Mouse (Mus musculus) CH12.LX (cell line): ENCODE measurements around the gene Arhgef40. TPM values are rescaled to one million over a fixed set of nuclear protein-coding genes. Genes with fewer than 3 reads are reported as not detected.

ENCODE experiments used
- DNase-seq: peaks from one replicate; pipeline ENCODE4 v3.0.0-alpha.2; 2013; ENCODE audit errors: extremely low read depth
- H3K27ac ChIP-seq: 2 replicates; pipeline ENCODE4 v1.5.1; 2012; ENCODE audit warnings: low read depth, mild to moderate bottlenecking, control low read depth, moderate library complexity; ENCODE audit not compliant: insufficient read depth
- H3K27me3 ChIP-seq: replicated peaks from 2 replicates; pipeline ENCODE3; 2012; ENCODE audit warnings: inconsistent platforms
- H3K36me3 ChIP-seq, 2 experiments: replicated peaks in 1 of 2; 2 replicates each; pipeline versions ENCODE3 to v1.6.1; 2012; ENCODE audit warnings: inconsistent platforms in 1 of 2, low read length in 1 of 2, mild to moderate bottlenecking in 1 of 2, mixed read lengths in 1 of 2, moderate library complexity in 1 of 2; ENCODE audit not compliant: control insufficient read depth in 1 of 2, insufficient read depth in 1 of 2
- H3K4me1 ChIP-seq, 2 experiments: 2 replicates each; pipeline ENCODE4 v1.6.1; 2012; ENCODE audit warnings: inconsistent platforms in 1 of 2, moderate library complexity in 1 of 2; ENCODE audit not compliant: insufficient read depth in 2 of 2, control insufficient read depth in 1 of 2
- H3K4me2 ChIP-seq: 2 replicates; pipeline ENCODE4 v1.6.1; 2012; ENCODE audit warnings: low read depth, mild to moderate bottlenecking, control low read depth; ENCODE audit not compliant: poor library complexity, insufficient read depth, severe bottlenecking
- H3K4me3 ChIP-seq, 3 experiments: fragments of 150-350 bp in 1 of 3; sonication (generic) in 1 of 3; replicated peaks in 1 of 3; 2 replicates each; pipeline versions ENCODE3 to v1.5.1; 2011 to 2012; ENCODE audit warnings: low read depth in 2 of 3, low read length in 2 of 3, mild to moderate bottlenecking in 2 of 3, moderate library complexity in 2 of 3, control low read depth in 1 of 3, improper control_type of control experiment in 1 of 3, inconsistent platforms in 1 of 3, mixed read lengths in 1 of 3; ENCODE audit not compliant: poor library complexity in 1 of 3
- H3K79me2 ChIP-seq: replicated peaks from 2 replicates; pipeline ENCODE4 v1.6.1; 2012; ENCODE audit warnings: mild to moderate bottlenecking, moderate library complexity; ENCODE audit not compliant: control insufficient read depth, poor library complexity, insufficient read depth, severe bottlenecking; ENCODE audit errors: extremely low read depth
- H3K9ac ChIP-seq: 2 replicates; pipeline ENCODE4 v1.6.1; 2012; ENCODE audit warnings: low read depth, mild to moderate bottlenecking, control low read depth, moderate library complexity; ENCODE audit not compliant: insufficient read depth
- H3K9me3 ChIP-seq: replicated peaks from 2 replicates; pipeline ENCODE3; 2012; ENCODE audit warnings: low read length, inconsistent platforms, mixed read lengths
- CTCF ChIP-seq, 2 experiments: IDR thresholded peaks in 1 of 2; conservative IDR thresholded peaks in 1 of 2; 2 replicates each; pipeline ENCODE4 v1.5.1; 2011 to 2012; ENCODE audit warnings: low read depth in 2 of 2, low read length in 2 of 2, improper control_type of control experiment in 1 of 2, inconsistent platforms in 1 of 2, mild to moderate bottlenecking in 1 of 2, moderate library complexity in 1 of 2
- ELF1 ChIP-seq: IDR thresholded peaks from 2 replicates; pipeline ENCODE4 v1.6.1; 2014; ENCODE audit warnings: low read depth, mild to moderate bottlenecking, inconsistent platforms, low read length, improper control_type of control experiment
- EP300 ChIP-seq: IDR thresholded peaks from 2 replicates; pipeline ENCODE4 v1.6.1; 2011; ENCODE audit warnings: low read length, improper control_type of control experiment
- ETS1 ChIP-seq: conservative IDR thresholded peaks from 2 replicates; pipeline ENCODE4 v1.6.1; 2012; ENCODE audit warnings: low read depth, mild to moderate bottlenecking, inconsistent platforms, low read length, improper control_type of control experiment, moderate library complexity
- JUN ChIP-seq: IDR thresholded peaks from 2 replicates; pipeline ENCODE4 v1.6.1; 2011; ENCODE audit warnings: low read depth, mild to moderate bottlenecking, low read length, improper control_type of control experiment, moderate library complexity; ENCODE audit not compliant: insufficient read depth
- MAFK ChIP-seq: IDR thresholded peaks from 2 replicates; pipeline ENCODE4 v1.6.1; 2011; ENCODE audit warnings: low read length, improper control_type of control experiment; ENCODE audit not compliant: insufficient replicate concordance
- MAX ChIP-seq: IDR thresholded peaks from 2 replicates; pipeline ENCODE4 v1.6.1; 2011; ENCODE audit warnings: low read length, improper control_type of control experiment
- MAZ ChIP-seq: IDR thresholded peaks from 2 replicates; pipeline ENCODE4 v1.6.1; 2012; ENCODE audit warnings: low read depth, mild to moderate bottlenecking, inconsistent platforms, low read length, improper control_type of control experiment, moderate library complexity
- MXI1 ChIP-seq: IDR thresholded peaks from 2 replicates; pipeline ENCODE4 v1.6.1; 2011; ENCODE audit warnings: mild to moderate bottlenecking, low read depth, low read length, improper control_type of control experiment
- NELFE ChIP-seq: IDR thresholded peaks from 2 replicates; pipeline ENCODE4 v1.6.1; 2011; ENCODE audit warnings: low read depth, low read length, improper control_type of control experiment
- NRF1 ChIP-seq: IDR thresholded peaks from 2 replicates; pipeline ENCODE4 v1.6.1; 2014; ENCODE audit warnings: low read depth, mild to moderate bottlenecking, inconsistent platforms, low read length, improper control_type of control experiment, moderate library complexity
- RCOR1 ChIP-seq: conservative IDR thresholded peaks from 2 replicates; pipeline ENCODE4 v1.6.1; 2012; ENCODE audit warnings: low read depth, mild to moderate bottlenecking, inconsistent platforms, low read length, improper control_type of control experiment
- SMC3 ChIP-seq: IDR thresholded peaks from 2 replicates; pipeline ENCODE4 v1.6.1; 2011; ENCODE audit warnings: low read depth, low read length, improper control_type of control experiment
- TCF12 ChIP-seq: IDR thresholded peaks from 2 replicates; pipeline ENCODE4 v1.6.1; 2014; ENCODE audit warnings: low read depth, mild to moderate bottlenecking, inconsistent platforms, low read length, improper control_type of control experiment
- UBTF ChIP-seq: IDR thresholded peaks from 2 replicates; pipeline ENCODE4 v1.6.1; 2012; ENCODE audit warnings: low read depth, mild to moderate bottlenecking, inconsistent platforms, low read length, improper control_type of control experiment, moderate library complexity
- USF2 ChIP-seq: conservative IDR thresholded peaks from 2 replicates; pipeline ENCODE4 v1.6.1; 2011; ENCODE audit warnings: low read depth, low read length, improper control_type of control experiment
- ZKSCAN1 ChIP-seq: IDR thresholded peaks from 2 replicates; pipeline ENCODE4 v1.6.1; 2012; ENCODE audit warnings: low read depth, inconsistent platforms, low read length, improper control_type of control experiment, borderline replicate concordance
- ZNF384 ChIP-seq: IDR thresholded peaks from 2 replicates; pipeline ENCODE4 v1.6.1; 2012; ENCODE audit warnings: low read depth, low read length, improper control_type of control experiment, inconsistent platforms
- dilution Hi-C: fragments of 300-500 bp; cut with MboI; formaldehyde crosslinking; loops from 2 replicates; pipeline ENCODE4 v1.14.3; 2020; ENCODE audit warnings: low sequenced_read_pairs; ENCODE audit not compliant: extremely low pct_unique_long_range_greater_than_20kb, extremely low pct_ligation_motif_present
- in situ Hi-C: fragments of 300-500 bp; cut with MboI; formaldehyde crosslinking; loops from 3 replicates; pipeline ENCODE4 v1.14.3; 2019; ENCODE audit warnings: low sequenced_read_pairs, low pct_ligation_motif_present, low pct_unique_long_range_greater_than_20kb, mixed read lengths
- polyA plus RNA-seq: library from polyadenylated mRNA; unstranded; fragments of >175 nt; gene quantifications from 2 replicates; pipeline ENCODE4 v1.2.1, GENCODE M21; 2012; ENCODE audit warnings: low read depth; ENCODE audit not compliant: insufficient read length
- total RNA-seq, 2 experiments: library from RNA; depleted of rRNA; stranded (reverse); fragments of 300-350 nt in 1 of 2; fragments of >200 nt in 1 of 2; gene quantifications; 2 replicates each; pipeline ENCODE4 v1.2.3; 2012 to 2014

Gene Arhgef40
- total and polyA plus RNA-seq, 3 experiments = 0.62 to 3.8 (median 1.1) TPM

GRCm38 (mm10) chr14:52016625-52017405 lies 32.3 kb downstream of the Arhgef40 start:
- Histone ChIP-seq H3K36me3 (peaks cover 0 to 17% of the 10 kb centered on the region in 2 experiments), H3K4me1 (peaks cover 19 to 54% of the 10 kb centered on the region in 2 experiments), H3K9me3 (no peaks in the 10 kb centered on the region), H3K4me3 (no peak overlapping the region), H3K27ac (no peak overlapping the region), H3K27me3 (no peaks in the 10 kb centered on the region), H3K4me2 (no peak overlapping the region), H3K9ac (no peak overlapping the region; the same call in 1 of the 2 replicates), H3K79me2 (no peaks in the 10 kb centered on the region; the same call in 1 of the 2 replicates)
- in situ Hi-C loops = no loop called here
- no peak for TF ChIP-seq ELF1
- no peak for TF ChIP-seq SMC3
- no peak for TF ChIP-seq TCF12
- TF ChIP-seq NRF1 = no peak
- TF ChIP-seq ZKSCAN1 = no peak
- no peak for TF ChIP-seq MAFK
- no peak for TF ChIP-seq ETS1
- no peak for TF ChIP-seq MAX
- no peak for TF ChIP-seq MXI1
- no peak for TF ChIP-seq ZNF384
- TF ChIP-seq CTCF (conservative IDR thresholded peaks at IDR 0.05 in 1 of 2, IDR thresholded peaks at IDR 0.05 in 1 of 2; ENCODE audit: low read depth in 2 of 2, low read length in 2 of 2) = no peak
- TF ChIP-seq RCOR1 = no peak
- TF ChIP-seq MAZ = no peak
- TF ChIP-seq EP300 = no peak
- TF ChIP-seq NELFE = no peak
- dilution Hi-C loops = no loop called here
- no peak for DNase-seq

GRCm38 (mm10) chr14:52017662-52018061 lies 33.1 kb downstream of the Arhgef40 start:
- no peak for TF ChIP-seq JUN
- TF ChIP-seq USF2 = no peak
- TF ChIP-seq UBTF = no peak
- H3K4me2 ChIP-seq = no peak overlapping the region
- dilution Hi-C loops = no loop called here

More at GRCm38 (mm10) chr14:52017662-52018061, 33.1 kb downstream of the Arhgef40 start:
- in situ Hi-C loops = no loop called here
- DNase-seq = no peak
- Histone ChIP-seq H3K4me1 (peaks cover 21 to 55% of the 10 kb centered on the region in 2 experiments), H3K27ac (no peak overlapping the region), H3K27me3 (no peaks in the 10 kb centered on the region), H3K9ac (no peak overlapping the region), H3K79me2 (no peaks in the 10 kb centered on the region; the same call in 1 of the 2 replicates), H3K36me3 (peaks cover 0 to 17% of the 10 kb centered on the region in 2 experiments), H3K9me3 (no peaks in the 10 kb centered on the region), H3K4me3 (no peak overlapping the region)
